Mouse (Mus musculus) ES-E14 (cell line): ENCODE measurements around the gene Snx8.

Experiments
- CHD2 ChIP-seq: IDR thresholded peaks from 2 replicates; pipeline ENCODE4 v1.6.1; 2014; ENCODE audit warnings: mild to moderate bottlenecking, low read depth, low read length, inconsistent platforms
- HCFC1 ChIP-seq: IDR thresholded peaks from 2 replicates; pipeline ENCODE4 v1.6.1; 2012; ENCODE audit warnings: low read length, inconsistent platforms, borderline replicate concordance; ENCODE audit not compliant: insufficient read depth
- MAFK ChIP-seq: IDR thresholded peaks from 2 replicates; pipeline ENCODE4 v1.6.1; 2014; ENCODE audit warnings: mild to moderate bottlenecking, low read depth, low read length, inconsistent platforms; ENCODE audit not compliant: insufficient read depth
- ZC3H11A ChIP-seq: IDR thresholded peaks from 2 replicates; pipeline ENCODE4 v1.6.1; 2012; ENCODE audit warnings: low read depth, mild to moderate bottlenecking, inconsistent platforms, low read length, borderline replicate concordance
- ZNF384 ChIP-seq: IDR thresholded peaks from 2 replicates; pipeline ENCODE4 v1.6.1; 2012; ENCODE audit warnings: low read depth, low read length, inconsistent platforms

DNA sequence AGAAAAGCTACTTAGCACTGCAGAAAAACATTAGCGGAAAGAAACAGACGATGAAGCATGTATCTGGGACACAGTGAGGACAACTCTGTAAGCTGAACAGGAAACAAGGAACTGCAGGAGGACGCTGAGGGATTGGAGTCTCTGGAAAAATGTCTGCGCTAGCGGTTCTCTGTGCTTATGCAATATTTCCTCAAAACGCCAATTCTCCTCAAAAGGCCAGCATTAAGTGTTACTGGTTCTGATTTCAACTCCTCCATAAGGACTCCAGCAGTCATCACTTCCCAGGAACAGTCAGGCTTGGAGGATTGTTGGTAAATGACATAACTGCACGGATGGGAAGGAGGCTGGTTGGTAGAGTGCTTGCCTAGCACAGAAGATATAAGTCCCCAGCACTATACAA, 7.9 kb downstream of the Snx8 start:
- TF ChIP-seq CHD2 (no peak), ZC3H11A (no peak), MAFK (no peak), ZNF384 (no peak), HCFC1 (no peak)
